Mouse (Mus musculus) cerebellum, adult 9-10 months (tissue): ENCODE results near the gene Cad.

Experiments used
- DNase-seq: peaks from one replicate; pipeline ENCODE4 v3.0.0; 2022

The Cad gene

DNA sequence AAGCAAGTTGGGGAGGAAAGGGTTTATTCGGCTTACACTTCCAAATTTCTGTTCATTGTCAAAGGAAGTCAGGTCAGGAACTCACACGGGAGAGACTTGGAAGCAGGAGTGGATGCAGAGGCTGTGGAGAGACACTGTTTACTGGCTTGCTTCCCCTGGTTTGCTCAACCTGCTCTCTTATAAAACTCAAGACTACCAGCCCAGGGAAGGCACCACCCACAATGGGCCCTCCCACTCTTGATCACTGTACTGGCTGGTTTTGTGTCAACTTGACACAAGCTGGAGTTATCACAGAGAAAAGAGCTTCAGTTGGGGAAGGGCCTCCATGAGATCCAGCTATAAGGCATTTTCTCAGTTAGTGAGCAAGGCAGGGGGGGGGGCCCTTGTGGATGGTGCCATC is 16.5 kb downstream of the Cad start:
- no peak for DNase-seq

DNA sequence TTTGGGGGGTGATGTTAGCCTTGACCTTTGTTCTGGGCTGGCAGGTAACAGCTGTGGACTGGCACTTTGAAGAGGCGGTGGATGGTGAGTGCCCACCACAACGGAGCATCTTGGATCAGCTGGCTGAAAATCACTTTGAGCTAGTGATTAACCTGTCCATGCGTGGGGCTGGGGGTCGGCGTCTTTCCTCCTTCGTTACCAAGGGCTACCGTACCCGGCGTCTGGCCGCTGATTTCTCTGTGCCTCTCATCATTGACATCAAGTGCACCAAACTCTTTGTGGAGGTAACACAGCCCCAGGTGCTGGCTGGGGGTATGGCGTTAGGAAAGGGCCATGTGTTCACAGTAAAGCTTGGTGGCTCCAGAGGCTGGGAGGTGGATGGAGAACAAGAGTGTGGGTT is 17.2 kb downstream of the Cad start:
- no peak for DNase-seq

DNA sequence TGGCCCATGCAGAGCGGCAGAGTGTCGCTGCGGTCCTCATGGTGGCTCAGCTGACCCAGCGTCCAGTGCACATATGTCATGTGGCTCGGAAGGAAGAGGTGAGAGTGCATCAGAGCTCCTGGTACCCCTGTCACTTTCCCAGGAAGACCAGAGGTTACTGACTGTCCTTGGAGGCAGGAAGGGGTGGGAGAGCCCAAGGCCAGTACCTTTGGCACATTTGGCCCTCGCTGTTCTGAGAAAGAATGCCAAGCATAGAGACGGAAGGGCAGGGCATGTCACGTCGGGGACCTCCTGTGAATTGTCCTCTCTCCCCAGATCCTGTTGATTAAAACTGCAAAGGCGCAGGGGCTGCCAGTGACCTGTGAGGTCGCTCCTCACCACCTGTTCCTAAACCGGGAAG is 18.6 kb downstream of the Cad start:
- DNase-seq = no peak

DNA sequence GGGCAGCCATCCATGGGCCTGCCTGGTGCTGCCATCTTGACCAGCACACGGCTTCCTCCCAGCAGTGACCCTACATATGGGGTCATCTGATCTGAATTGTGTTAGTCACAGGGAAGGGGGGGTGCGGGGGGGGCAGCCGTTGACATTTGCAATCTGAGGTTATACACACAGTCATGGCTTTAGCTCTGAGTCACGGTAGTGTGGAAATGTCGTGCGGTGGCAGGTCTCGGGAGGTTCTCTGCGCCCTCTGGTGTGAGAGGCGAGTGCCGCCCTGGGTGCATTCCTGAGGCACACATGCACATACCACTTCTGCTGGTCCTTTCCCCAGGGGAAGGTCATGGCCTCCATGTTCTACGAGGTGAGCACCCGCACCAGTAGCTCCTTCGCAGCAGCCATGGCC is 21.8 kb downstream of the Cad start:
- DNase-seq = no peak

DNA sequence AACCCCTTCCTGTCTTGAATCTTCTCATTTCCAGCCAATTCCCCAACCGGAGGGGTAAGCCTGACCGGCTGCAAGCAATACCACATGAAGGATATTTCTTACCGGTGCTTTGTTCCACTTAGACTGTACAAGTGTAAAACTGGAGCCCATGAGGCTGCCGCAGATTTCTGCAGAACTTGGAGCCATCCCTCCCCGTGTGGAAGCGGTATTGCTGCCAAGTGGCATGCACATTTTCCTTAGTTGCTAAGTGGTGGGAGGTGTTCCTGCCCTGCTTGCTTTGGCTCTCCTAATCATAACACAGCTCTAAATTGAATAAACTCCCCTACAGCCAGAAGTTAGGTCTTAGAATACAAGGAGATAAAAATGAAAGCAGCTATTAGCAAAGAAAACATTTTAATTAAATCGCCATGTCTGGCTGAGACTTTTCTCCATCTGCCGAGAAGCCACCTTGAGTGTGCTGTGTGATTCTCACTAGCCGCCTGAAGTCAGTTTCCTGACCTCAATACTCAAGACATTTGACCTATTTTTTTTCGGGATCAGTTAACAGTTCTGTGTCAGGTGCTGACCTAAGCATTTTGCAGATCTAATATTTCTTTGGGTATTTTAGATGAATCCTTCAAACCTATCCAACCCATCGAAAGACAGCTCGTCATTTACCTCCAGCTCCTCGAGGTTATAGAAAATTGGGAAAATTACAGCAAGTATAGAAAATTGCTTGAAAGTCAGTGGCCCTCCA is 25.6 kb downstream of the Cad start:
- DNase-seq = no peak

DNA sequence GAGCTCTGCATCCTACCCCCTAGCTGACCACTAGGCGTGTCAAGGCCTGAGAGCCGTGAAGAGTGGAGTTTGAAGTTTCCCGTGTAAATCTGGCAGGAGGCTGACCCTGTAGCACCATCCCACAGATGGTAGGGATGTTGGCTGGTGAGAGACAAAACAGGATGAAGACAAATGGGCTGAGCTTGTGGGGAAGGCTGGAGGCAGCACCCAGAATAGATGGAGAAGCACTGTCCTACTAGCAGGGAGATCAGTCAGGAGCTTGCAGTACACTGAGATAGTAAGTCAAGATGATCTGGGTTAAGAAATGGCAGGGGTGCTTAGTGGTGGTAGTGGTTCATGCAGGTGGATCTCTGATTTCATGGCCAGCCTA is 26.2 kb downstream of the Cad start:
- no peak for DNase-seq

DNA sequence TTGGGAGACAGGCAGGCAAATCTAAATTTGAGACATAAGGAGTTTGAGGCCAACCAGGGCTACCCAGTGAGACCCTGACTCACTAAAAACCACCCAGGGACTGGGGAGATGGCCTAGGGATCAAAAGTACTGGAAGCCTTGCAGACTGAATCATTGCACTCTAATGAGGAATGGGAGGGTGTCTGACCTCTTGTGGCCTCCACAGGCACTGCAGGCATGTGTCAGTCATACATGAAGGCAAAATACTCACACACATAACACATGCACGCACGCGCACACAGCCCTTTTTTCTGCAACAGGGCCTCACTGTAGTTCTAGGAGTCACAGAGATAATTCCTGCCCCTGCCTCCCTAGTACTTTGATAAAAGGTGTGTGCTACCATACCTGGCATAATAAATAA is 26.8 kb downstream of the Cad start:
- no peak for DNase-seq

DNA sequence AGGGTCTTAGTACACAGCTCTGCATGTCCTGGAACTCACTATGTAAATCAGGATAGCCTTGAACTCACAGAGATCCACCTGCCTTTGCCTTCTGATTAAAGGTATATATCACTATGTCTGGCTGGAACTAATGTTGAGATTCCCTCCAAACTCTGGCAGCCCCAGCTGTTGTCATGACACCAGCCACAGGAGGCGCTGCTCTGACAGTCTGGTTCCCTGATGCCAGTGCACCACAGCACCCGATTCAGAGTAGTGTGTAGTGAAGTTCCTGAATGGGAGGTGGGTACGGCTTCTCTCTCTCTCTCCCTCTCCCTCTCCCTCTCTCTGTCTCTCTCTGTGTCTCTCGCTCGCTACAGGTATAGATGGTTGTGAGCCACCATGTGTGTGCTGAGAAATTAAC is 27.8 kb downstream of the Cad start:
- DNase-seq = no peak

DNA sequence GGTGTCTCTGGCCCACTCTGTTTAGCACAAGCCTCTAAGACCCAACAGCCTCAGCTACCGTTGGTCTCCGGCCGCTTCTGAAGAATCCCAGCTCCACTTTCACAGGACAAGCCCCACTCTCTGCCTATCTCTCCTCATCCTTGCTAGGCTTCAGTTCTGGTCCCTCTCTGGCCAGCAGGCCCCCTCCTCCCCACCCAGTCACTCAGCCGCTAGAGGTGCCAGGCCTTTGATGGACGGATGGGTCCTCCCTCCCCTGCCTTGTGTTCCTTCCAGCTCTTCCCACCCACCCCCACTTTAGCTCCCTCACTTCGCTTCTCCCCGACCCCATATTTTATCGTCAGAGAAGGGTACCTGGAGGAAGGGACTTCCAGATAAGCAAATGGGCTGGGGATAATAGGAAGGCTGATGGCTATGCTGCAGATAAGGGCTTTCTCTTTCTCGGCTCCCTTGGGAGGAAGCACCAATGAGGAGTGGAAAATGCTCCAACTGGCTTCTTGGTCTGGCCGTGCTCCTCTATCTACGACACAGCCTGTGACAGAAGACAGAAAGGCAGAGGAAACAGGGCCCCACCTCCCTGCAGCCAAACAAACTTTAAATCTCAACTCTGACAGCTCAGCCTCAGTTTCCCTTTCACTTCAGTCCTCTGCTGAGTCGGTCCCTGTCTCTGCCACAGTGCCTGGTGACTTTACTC is 28.5 kb downstream of the Cad start:
- no peak for DNase-seq

DNA sequence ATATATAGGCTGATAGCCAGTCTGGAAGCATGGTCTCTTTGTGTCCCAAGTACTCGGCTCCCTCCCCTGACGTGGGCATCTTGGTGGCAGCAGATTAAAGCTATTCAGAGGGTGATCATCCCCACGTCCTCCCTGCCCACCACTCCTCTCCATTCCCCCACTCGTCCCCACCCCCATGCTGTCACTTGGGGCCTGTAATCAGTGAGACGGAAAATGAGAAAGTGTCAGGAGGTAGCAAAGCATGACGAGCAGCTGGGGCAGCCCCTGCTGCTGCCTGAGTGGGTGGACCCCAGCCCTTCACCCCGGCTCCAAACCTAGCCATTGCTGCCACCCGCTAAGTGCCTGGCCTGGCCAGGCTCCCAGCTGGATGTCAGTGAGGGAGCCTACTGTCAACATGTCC is 29.4 kb downstream of the Cad start:
- DNase-seq = no peak

DNA sequence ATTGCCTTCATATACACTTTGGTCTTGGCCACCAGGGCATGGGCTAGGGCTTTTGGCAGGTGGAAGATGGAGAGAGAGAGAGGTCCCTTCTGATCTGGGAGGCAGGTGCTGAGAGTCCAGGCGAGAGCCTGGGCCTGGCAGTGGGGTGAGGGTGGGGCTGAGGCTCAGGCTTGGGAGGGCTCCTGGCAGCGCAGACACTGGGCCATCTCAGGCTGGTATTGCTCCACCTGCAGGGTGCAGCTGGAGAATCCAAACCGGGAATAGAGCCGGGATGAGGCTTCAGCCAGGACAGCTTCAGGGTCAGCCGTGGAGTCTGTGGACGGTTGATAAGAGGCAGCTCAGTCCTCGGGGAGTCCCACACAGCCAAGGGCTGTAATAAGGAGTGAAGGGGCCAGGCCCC is 32.0 kb downstream of the Cad start:
- DNase-seq = no peak

DNA sequence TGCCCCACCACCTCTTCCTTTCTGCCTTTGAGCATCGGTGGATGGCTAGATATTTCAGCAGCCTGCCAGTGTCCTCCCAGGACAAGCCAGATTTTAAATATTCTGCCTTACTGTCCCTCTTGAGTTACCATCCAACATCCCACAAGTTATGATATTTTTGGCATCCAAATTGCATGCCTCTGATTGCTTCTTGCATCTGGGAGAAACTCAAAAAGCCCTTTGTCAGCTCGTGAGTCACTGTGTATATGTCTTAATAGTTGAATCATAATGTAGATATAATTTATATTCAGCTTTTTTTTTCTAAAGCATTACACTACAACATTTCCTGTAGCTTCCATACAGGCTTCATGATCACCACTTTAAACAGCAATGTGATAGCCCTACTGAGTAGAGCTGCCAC is 32.6 kb downstream of the Cad start:
- no peak for DNase-seq

DNA sequence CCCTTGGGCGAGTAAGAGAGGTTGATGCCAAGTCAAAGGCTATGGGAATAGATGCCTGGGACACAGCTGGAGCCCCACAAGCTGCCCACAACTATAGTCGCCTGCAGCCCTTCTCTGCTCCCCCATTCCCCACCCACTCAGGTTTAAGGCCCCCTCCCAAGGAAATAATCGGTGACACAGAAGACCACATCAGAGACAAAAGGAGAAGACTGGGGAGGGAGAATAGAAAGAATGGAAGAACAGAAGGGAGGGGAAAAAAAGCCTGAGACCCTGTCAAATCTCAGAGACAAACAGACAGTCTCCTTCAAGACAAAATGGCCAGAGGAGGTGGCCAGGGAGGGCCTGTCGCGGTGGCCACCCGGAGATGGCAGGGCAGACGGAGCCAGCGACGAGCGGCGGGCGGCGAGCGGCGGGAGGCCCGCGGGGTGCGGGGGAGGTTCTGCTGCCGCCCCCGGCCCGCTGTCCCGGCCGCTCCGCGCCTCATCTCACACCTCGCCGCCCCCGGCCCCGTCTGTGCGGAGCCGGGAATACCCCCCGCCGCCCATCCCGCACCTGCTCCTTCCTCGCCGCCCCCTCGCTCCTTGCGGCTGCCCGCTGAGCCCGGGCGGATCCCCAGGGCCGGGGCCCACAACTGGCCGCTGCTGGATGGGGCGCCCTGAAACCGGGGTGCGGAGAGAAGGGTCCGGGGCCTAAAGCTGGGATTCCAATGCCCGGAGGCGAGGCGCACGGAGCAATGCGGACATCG is 37.8 kb downstream of the Cad start:
- DNase-seq = no peak

DNA sequence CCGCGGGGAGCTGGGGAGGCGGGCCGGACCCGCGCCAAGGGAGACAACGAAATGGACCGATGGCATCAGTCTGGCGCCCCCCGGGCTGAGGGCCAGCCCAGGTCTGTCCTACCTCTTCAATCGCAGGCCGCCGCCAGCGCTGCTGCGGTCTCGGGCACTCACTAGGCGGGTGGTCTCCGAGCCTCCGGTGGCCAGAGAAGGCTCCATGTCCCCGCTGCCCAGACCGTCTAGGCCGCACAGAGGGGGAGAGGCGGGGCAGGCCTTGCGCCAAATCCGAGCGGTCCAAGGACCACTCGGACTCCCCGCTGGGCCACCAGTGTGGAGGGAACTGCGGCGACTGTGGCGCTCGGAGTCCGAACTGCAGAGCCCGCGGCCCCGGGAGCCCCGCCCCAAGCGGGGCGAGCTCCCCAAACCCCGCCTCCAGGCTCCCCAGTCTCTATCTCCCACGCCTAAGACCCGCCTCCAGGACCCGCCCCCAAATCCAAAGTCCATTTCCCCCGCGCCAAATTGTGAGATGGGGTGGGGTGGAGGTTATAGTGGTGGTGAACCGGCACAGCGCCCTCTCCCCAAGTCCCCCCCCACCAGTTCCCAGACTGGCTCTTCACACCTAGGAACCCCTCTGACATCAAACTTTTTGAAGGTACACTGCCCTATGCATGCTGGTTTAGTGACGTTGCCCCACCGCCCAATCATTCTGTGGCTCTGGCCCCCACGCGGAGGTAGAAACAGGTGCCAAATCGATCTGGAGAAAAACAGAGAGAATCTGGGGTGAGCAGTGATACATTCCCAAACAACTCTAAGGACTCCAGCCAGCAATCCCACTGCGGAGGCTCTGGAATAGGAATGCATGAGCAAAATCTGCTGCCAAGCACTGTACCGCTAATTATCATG is 38.8 kb downstream of the Cad start:
- DNase-seq = no peak

DNA sequence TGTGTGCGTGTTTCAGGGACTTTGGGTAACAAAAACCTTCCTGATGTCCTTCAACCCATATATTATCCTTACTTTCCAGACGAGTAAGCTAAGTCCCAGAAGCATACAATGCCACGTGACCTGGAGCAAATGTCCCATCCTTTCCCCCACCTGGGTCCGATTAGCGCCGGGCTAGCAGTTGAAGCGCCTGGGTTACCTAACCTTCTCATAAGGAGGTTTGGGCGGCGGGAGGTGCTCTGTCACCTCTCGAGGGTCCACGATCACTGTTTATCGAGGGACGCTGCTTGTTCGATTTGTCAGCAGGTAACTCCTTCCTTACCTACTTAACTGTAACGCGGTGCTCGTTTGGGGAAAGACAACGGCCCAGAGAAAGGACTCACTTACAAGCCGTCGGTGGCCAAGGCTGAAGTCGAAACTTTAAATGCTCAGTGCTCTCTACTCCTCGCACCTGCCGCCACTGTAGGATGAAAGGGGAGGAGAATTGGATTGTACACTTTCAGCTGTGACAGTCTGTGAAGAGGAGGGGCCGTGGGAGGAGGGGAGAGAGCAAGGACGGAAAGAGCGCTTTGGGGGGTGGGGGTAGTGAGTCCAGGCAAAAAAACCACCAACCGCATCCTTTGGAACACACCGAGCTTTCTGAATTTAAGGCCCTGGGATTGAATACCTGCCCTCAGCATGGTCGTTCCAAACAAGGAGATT is 39.7 kb downstream of the Cad start:
- no peak for DNase-seq

DNA sequence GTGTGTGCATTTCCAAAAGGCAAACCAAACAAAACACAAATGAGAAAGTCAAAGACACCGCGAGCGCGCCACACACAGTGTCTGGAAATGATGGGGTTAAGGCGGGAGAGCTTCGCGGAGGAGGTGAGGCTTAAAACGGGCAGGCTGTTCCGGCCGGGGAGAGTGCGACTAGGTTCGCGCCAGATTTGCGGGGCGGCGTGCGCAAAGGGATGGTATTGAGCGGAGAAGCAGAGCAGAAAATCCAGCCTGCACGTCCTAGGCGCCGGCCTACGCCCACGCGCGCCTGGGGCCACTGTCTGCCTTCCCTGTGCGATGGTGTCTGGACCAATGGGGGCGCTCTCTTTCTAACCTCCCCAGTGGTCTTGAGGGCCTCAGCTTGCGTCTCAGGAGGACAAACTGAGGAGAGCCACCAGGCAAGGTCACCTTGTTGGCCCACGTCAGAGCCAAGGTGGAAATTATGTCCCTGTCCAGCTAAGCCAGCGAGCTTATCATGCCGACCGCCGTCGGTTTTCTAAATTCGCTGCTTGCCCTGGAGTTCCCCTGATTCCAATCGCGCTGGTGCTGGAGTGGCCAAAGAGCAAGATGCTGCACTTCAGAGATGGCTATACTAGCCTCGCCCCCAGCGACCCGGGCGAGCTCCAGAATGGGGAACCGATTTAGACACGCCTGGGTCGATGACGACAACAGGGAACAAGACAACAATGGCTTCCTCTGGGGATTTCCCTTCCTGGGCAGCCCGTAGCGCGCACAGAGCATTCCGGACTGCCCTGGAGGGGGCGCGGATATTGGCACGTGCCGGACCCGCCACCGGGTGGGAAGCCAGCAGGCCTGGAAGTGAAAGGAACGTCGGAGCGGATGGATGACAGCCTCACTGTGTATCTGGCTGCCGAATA is 40.5 kb downstream of the Cad start:
- DNase-seq = no peak

DNA sequence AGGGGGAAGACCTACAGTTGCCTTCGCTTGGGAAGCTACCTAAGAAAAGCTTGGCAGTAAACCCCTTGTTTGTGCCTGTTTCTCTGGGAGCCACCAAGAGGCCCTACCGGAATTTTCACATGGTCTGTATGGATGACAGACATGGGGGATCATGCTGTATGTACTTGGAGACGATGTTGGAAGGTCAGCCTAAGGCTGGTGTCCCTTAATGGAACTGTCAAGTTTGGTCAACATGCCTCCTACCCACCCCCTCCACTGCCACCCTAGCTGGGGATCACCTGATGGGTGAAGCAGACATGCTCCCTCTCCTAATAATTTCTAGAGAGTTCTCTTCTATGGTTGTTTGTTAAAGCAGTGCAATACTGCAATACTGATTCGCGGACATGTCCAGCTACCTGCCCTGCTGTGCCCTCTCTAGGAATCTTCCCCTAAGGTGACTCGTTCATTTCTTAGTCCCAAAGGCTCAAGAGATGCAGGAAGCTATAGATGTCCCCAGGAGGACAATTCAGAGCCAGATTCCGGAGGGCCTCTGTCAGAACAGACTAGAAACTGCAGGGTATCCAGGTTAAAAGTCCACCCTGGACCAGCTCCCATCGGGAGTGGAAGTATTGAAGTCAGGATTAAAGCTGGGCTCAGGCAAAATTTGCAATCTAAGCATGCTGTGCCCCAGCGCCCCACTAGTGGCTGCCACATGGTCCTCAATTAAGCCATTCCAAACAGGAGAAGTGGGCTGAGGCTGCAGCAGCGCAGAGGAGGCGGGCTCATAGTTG is 41.3 kb downstream of the Cad start:
- DNase-seq = no peak

DNA sequence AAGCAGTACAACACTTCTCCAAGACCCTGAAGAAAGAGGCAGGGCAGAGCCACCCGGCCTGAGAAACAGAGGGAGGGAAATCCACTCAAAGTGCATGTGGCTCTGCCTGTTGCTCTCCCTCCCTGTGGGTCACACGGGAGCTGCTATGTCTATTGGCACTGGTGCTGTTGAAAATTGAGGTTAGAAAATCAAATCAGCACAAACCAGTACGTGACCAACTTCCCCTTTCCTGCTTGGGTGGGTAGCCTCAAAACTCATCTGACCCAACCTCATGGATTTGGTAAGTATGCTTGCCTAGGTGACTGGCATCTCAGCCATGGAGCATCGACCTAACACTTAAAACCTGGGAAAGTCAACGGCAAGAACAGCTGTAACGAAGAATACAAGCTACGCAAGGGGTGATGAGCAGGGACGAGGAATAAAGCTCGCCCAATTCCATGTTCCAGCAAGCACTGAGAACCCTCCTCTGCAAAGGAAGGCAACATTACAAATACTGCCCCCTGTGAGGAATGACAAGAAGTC is 51.3 kb downstream of the Cad start, which contains the start of gene Dnajc5g:
Gene Dnajc5g (plus strand): TSS at position 472 of the 522 bp plus-strand sequence.
- no peak for DNase-seq

DNA sequence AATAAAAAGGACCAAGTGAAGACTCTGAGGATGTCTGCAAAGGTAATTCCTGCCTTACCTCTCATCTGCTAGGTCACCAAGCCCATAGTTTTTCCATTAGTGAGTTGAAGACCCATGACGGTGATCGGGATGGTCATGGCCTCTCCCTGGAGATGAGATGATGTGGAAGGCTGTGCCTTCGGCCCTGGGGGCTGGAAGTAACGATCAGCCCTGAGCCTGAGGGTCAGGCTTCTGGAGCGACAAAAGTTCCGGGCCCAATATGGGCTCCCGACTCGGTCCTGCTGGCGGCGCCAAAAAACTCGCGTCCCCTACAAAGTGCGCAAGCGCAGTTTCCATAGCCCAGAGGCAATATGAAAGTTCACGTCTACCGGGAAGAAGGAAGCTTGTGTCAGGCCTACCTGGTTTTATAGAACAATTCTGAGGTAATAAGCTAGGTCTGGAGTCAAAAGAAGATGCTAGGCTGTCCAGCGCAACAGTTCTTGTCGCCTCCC is 53.5 kb downstream of the Cad start, which contains the start of gene Slc30a3:
Gene Slc30a3 (minus strand): TSS at position 238 of the 491 bp plus-strand sequence.
- no peak for DNase-seq

DNA sequence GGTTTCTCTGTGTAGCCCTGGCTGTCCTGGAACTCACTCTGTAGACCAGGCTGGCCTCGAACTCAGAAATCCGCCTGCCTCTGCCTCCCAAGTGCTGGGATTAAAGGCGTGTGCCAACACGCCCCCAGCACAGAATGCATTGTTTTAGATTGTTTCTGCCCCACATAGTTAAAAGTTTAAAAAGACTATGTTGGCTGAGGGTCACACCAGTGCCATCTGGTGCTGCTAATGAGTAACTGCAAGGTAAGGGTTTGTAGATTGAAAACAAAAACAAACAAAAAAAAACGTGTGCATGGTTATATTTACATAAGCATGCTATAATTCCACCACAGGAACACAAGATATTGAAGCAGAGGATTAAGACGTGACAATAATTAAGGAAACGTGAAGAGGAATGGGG is 56.2 kb downstream of the Cad start:
- DNase-seq = no peak
